Mouse (Mus musculus) mouse embryonic stem cell (cell line): Measurements from ENCODE around the gene Ipo13.

ENCODE experiments used
- in situ Hi-C, 2 experiments: fragments of 300-500 bp; cut with MboI; formaldehyde crosslinking; loops; 1 replicate in 1 of 2; 3 replicates in 1 of 2; pipeline ENCODE4 v1.14.3; 2019 to 2020; ENCODE audit warnings: low sequenced_read_pairs in 2 of 2, low pct_unique_long_range_greater_than_20kb in 1 of 2, mixed read lengths in 1 of 2; ENCODE audit not compliant: unreplicated experiment in 1 of 2

Gene Ipo13

GRCm38 (mm10) chr4:117916386-117916785, 1.6 kb upstream of the Ipo13 start:
- in situ Hi-C loops = no loop called here

GRCm38 (mm10) chr4:117915489-117916105, 798 bp upstream of the Ipo13 start:
- in situ Hi-C loops = no loop called here

DNA sequence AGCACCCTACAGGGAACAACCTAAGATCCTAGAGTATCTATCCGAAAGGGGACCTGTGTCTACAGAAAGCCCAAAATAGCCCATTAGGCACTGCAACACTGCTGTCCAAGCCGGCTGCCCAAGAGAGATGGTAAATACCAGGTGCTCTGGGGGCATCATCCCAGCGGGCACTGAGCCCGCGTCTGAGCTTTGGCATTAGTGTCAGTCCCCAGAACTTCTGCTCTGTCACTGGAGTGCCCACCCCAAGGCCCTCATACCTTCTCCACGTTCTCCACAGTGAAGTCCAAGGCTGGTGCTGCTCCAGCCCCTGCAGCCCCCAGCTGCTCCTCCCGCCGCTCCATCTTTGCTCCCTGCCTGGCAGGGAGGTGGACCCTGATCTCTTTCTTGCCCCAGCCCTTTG, 768 bp downstream of the Ipo13 start:
- in situ Hi-C loops = no loop called here

GRCm38 (mm10) chr4:117913421-117913820, 1.4 kb downstream of the Ipo13 start:
- in situ Hi-C loops = no loop called here

DNA sequence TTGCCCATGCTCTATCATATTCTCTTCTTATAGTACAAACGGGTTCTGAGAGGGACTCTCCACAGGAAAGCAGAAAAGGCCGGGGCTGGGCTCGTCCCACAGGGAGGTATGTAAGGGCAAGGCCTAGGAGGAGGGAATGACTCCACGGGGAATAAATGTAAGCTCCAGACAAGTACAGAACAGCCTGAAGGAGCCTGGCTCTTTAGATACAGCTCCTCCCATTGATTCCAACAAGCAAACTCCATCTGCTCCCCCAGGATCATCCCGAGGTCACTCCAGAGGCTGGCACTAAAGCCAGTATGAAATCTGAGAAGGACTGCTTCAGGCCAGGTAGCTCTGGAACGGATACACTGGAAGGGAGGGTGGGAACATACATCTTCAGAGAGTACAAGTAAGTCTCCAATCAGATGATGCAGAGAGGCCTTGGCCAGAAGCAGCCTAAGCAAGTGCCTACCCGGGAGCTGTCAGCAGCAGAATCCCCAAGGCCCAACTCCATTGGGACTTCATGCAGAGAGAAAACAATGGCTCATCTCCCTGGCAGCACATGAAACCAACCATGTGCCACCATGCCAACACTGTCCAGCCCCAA, 2.0 kb downstream of the Ipo13 start:
- in situ Hi-C loops = no loop called here

DNA sequence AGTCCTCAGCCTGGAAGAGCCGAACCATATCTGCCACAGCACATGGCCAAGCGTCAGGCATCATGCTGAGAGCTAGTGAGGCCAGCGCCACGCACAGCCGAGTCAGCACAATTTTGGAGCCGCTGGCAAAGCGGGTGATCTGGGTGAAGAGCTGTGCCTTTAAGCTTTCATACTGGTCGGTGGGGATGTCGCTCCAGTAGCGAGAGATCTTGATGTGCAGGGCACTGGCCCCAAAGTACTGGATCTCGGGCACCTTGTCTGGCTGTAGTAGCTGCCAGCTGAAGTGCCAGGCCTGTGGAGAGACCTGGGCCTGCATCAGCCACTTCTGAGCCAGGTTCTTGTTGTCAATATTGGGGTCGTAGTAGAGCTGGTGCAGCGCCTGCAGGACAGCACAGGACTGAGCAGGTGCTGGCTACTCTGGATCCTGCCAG, 2.7 kb downstream of the Ipo13 start:
- in situ Hi-C loops = no loop called here

- in situ Hi-C loops = no loop called here
Measured at GRCm38 (mm10) chr4:117908834-117909453, 5.9 kb downstream of the Ipo13 start.

DNA sequence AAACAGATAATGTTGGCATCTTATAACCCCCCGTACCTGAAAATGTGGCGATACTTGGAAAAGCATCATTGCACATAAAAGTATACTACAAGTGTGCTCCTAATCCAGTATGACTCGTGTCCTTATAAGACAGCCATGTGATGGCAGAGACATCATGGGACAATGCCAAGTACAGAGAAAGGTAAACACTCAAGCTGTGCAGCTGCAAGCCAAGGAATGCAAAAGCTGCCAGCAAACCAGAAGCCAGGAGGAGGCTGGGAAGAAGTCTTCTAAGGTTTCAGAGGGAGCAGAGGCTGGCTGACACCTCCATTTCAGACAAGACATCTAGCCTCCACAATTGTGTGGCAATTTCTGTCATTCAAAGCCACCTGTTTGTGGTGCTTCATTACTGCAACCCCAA, 8.6 kb downstream of the Ipo13 start:
- in situ Hi-C loops = no loop called here

DNA sequence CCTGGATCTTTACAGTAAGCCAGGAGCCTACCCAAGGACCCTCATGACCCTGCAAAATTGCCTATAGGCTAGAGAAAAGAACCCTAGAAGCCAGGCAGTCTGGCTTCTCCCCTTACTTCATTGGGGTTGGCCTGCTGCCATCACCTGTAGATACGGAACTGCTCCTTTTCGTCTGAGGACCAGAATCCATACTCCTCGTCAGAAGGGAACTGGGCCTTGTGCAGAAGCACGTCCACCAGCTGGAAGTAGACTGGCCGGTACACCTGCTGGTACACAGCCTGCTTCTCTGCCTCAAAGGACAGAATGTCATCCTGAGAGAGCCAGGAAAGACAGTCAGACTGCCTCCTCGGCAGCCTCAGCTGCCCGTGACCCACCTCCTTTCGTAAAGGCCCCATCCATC, 10.0 kb downstream of the Ipo13 start:
- in situ Hi-C loops = no loop called here

GRCm38 (mm10) chr4:117904094-117904493, 10.7 kb downstream of the Ipo13 start:
- in situ Hi-C loops = no loop called here

DNA sequence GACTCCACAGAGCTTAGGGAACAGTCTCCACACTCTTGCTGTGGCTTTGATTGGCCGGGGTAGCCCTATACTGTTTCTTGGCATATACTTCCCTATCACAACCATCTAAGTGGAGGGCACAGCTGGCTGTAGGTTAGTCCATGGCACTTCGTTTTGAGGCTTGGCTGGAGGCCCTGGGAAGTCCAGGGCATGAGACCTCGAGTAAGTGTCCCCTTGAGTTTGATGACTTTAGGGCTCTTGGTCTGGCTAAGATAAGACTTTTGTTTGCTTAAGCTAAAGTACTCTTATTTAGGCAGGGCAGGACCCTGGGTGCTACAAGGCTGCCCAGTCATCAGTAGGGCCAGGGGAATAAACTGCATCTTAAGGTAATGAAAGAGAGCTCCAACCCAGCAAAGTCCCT, 16.7 kb downstream of the Ipo13 start:
- in situ Hi-C loops = no loop called here

- in situ Hi-C loops = no loop called here
Measured at GRCm38 (mm10) chr4:117896031-117896430, 18.8 kb downstream of the Ipo13 start.

- in situ Hi-C loops = no loop called here
Measured at GRCm38 (mm10) chr4:117895339-117895738, 19.5 kb downstream of the Ipo13 start.

GRCm38 (mm10) chr4:117894601-117895000, 20.2 kb downstream of the Ipo13 start:
- in situ Hi-C loops = no loop called here

- in situ Hi-C loops = no loop called here
Measured at GRCm38 (mm10) chr4:117893376-117893775, 21.4 kb downstream of the Ipo13 start.

- in situ Hi-C loops = no loop called here
Measured at GRCm38 (mm10) chr4:117891738-117892161, 23.0 kb downstream of the Ipo13 start, which contains the start of gene Dph2. TSS of gene Dph2 (minus strand) at chr4:117892032.

DNA sequence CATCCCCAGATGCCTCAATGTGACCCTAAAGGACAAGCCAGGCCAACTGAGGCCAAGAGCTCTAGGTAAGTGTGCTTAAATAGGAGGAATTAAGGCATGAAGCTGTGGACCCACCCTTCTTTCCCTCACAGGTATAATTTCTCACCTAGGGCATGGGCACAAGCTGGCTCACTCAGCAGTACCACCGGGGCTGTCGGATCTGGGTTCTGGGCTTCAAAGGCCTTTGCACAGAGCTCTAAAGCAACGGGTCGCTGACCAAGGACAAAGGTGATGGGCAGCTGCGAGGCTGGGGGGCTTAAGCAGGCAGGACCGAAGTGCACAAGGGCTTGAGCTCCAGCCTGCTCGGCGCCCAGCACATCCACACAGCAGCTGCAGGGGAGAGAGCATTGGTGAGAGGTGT, 24.0 kb downstream of the Ipo13 start:
- in situ Hi-C loops = no loop called here

DNA sequence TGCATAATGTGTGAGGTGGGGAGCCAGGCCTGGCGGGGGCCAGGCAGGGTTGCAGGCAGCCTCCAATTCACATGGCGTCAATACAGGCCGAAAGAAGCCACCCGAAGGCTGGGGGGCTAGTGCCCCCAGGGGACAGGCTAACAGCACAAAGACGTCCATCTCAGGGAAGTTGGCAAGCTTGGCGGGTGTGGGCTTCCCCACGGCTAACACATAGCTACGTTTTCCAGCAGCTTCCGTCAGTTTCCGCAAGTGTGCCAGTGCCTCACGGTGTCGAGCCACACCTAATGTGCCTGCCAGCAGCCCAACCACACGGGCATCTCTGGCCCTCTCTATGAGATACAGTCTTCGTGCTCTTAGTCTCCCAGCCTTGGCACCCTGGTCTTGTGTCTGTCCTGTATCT, 24.8 kb downstream of the Ipo13 start:
- in situ Hi-C loops = no loop called here

DNA sequence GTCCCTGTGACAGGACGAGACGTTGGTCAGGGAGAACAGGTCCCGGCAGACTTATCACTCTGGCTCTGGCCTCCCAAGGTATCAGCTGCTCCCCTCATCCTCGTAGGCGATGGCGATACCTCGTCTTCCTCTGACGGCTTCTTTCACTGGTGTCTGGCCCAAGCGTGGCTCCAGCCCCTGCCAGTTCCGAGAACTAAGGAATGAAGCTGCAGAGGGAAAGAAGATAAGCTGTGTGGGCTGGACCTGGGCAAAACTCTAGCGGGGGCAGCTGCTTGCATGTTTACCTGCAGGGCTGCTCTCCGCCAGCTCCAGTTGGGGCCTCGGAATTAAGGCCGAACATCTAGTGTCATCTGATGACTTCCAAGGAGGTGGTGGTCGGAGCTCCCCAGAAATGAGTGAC, 25.3 kb downstream of the Ipo13 start:
- in situ Hi-C loops = no loop called here

DNA sequence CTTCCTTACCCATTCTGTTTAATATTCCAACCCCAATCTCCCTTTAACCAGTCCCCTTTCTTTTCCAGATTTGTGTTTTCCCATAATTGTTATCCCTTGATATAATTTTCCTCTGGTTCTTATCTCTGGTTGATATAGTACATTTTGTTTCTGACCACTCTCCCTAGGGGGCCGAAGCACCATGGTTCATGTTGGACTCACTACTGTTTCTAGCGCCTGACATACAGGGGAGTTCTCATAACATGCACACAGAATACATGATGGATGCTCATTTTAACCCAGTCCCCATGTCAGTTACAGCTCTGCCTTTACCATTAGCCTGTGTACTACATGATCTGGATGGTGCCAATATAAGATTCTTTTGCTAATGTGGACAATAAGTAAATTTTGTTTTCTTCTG, 26.9 kb downstream of the Ipo13 start:
- in situ Hi-C loops = no loop called here
